Mouse (Mus musculus) ovary, postnatal 10 days (tissue): ENCODE data around the gene Igsf21.

Source experiments
- DNase-seq: peaks from one replicate; pipeline ENCODE4 v3.0.0; 2022; ENCODE audit warnings: low spot score

The Igsf21 gene

GRCm38 (mm10) chr4:140143178-140143577 is 103.4 kb downstream of the Igsf21 start:
- no peak for DNase-seq

GRCm38 (mm10) chr4:140140485-140140884 is 106.1 kb downstream of the Igsf21 start:
- DNase-seq, result no peak

GRCm38 (mm10) chr4:140138846-140139245 is 107.7 kb downstream of the Igsf21 start:
- DNase-seq, result no peak

- no peak for DNase-seq
Measured at GRCm38 (mm10) chr4:140131625-140132321, 114.8 kb downstream of the Igsf21 start.

- DNase-seq, result no peak
Measured at GRCm38 (mm10) chr4:140131201-140131600, 115.4 kb downstream of the Igsf21 start.

- no peak for DNase-seq
Measured at GRCm38 (mm10) chr4:140129553-140130275, 116.9 kb downstream of the Igsf21 start.

- no peak for DNase-seq
Measured at GRCm38 (mm10) chr4:140128116-140128515, 118.5 kb downstream of the Igsf21 start.

- DNase-seq, result no peak
Measured at GRCm38 (mm10) chr4:140125806-140126205, 120.8 kb downstream of the Igsf21 start.

- DNase-seq, result no peak
Measured at GRCm38 (mm10) chr4:140122534-140122933, 124.0 kb downstream of the Igsf21 start.

GRCm38 (mm10) chr4:140117275-140117691 is 129.3 kb downstream of the Igsf21 start:
- no peak for DNase-seq

- DNase-seq, result no peak
Measured at GRCm38 (mm10) chr4:140115756-140116155, 130.8 kb downstream of the Igsf21 start.

GRCm38 (mm10) chr4:140115053-140115452 is 131.5 kb downstream of the Igsf21 start:
- DNase-seq, result no peak

GRCm38 (mm10) chr4:140113690-140114475 is 132.7 kb downstream of the Igsf21 start:
- no peak for DNase-seq

GRCm38 (mm10) chr4:140109626-140109948 is 137.0 kb downstream of the Igsf21 start:
- DNase-seq, result no peak

GRCm38 (mm10) chr4:140108871-140109625 is 137.5 kb downstream of the Igsf21 start:
- DNase-seq, result no peak

- no peak for DNase-seq
Measured at GRCm38 (mm10) chr4:140107161-140107560, 139.4 kb downstream of the Igsf21 start.

GRCm38 (mm10) chr4:140104795-140105194 is 141.8 kb downstream of the Igsf21 start:
- no peak for DNase-seq

- no peak for DNase-seq
Measured at GRCm38 (mm10) chr4:140103341-140104027, 143.1 kb downstream of the Igsf21 start.

- no peak for DNase-seq
Measured at GRCm38 (mm10) chr4:140102581-140103200, 143.9 kb downstream of the Igsf21 start.

GRCm38 (mm10) chr4:140101106-140101505 is 145.5 kb downstream of the Igsf21 start:
- DNase-seq, result no peak

- DNase-seq, result no peak
Measured at GRCm38 (mm10) chr4:140100141-140100540, 146.4 kb downstream of the Igsf21 start.
